Mouse (Mus musculus) forebrain, postnatal 0 days (tissue): Measurements from ENCODE around the gene Pparg. TPM values are rescaled to one million over a fixed set of nuclear protein-coding genes. Genes with fewer than 3 reads are reported as not detected.

ENCODE experiments used
- ATAC-seq: fragments of 200-750 bp; cut with Nextera tagmentation; 2 replicates; pipeline ENCODE4 v1.8.0; 2017; ENCODE audit warnings: mild to moderate bottlenecking, moderate library complexity
- DNase-seq: peaks from one replicate; pipeline ENCODE4 v3.0.0-alpha.2; 2015
- H3K27ac ChIP-seq: fragments of 300-500 bp; sonication (generic); 2 replicates; pipeline ENCODE4 v1.5.1; 2014; ENCODE audit warnings: low read depth, mild to moderate bottlenecking, antibody characterized with exemption, low read length, moderate library complexity, mixed read lengths
- H3K27me3 ChIP-seq: fragments of 300-500 bp; sonication (generic); 2 replicates; pipeline ENCODE4 v1.6.1; 2014; ENCODE audit warnings: mild to moderate bottlenecking, low read length, mixed read lengths; ENCODE audit not compliant: insufficient read depth
- H3K36me3 ChIP-seq: fragments of 300-500 bp; sonication (generic); 2 replicates; pipeline ENCODE4 v1.6.1; 2014; ENCODE audit warnings: mild to moderate bottlenecking, moderate library complexity; ENCODE audit not compliant: insufficient read depth
- H3K4me1 ChIP-seq: fragments of 300-500 bp; sonication (generic); 2 replicates; pipeline ENCODE4 v1.6.1; 2014; ENCODE audit warnings: antibody characterized with exemption; ENCODE audit not compliant: insufficient read depth
- H3K4me2 ChIP-seq: fragments of 300-500 bp; sonication (generic); 2 replicates; pipeline ENCODE4 v1.6.1; 2014; ENCODE audit warnings: low read depth, mild to moderate bottlenecking, moderate library complexity
- H3K4me3 ChIP-seq: fragments of 300-500 bp; sonication (generic); 2 replicates; pipeline ENCODE4 v1.5.1; 2014; ENCODE audit warnings: low read depth, low read length, mixed read lengths
- H3K9ac ChIP-seq: fragments of 300-500 bp; sonication (generic); 2 replicates; pipeline ENCODE4 v1.6.1; 2014; ENCODE audit warnings: mild to moderate bottlenecking
- H3K9me3 ChIP-seq: fragments of 300-500 bp; sonication (generic); 2 replicates; pipeline ENCODE4 v1.6.1; 2016; ENCODE audit warnings: low read length
- CTCF ChIP-seq: sonication (generic); IDR thresholded peaks from 2 replicates; pipeline ENCODE4 v1.5.1; 2016; ENCODE audit warnings: antibody characterized with exemption, control low read depth, low read depth
- WGBS: fragments of 180-500 bp; shearing (Covaris S2); extraction: QIAGEN DNeasy Blood & Tissue Kit; methylation state at CpG from one replicate; pipeline ENCODE4 v1.1.7; 2014; 5-methylcytosine and 5-hydroxymethylcytosine counted together
- polyA plus RNA-seq: library from polyadenylated mRNA; unstranded; fragments of >200 nt; fragmentation: Nextera tagmentation; extraction: Ambion mirVana; gene quantifications from 2 replicates; pipeline ENCODE4 v1.2.1, GENCODE M21; 2015
- total RNA-seq: library from RNA; depleted of rRNA; stranded (reverse); fragments of >200 nt; gene quantifications from 2 replicates; pipeline ENCODE4 v1.2.3, GENCODE M21; 2014

The Pparg gene
- total and polyA plus RNA-seq, 2 experiments from 2014 or later, result 0.13 to 0.52 TPM

- WGBS, result 36% methylated on average over 3 of the region's 3 CpGs
- no peak for TF ChIP-seq CTCF
These were observed 103.9 kb downstream of the Pparg start for GRCm38 (mm10) chr6:115464661-115465060.

GRCm38 (mm10) chr6:115465463-115465862 is 104.7 kb downstream of the Pparg start:
- no peak for TF ChIP-seq CTCF
- peaks cover 4% of the 10 kb centered on the region; the same call in 1 of the 2 replicates for H3K4me1 ChIP-seq
- ATAC-seq, result no peak

More at GRCm38 (mm10) chr6:115464661-115465060, 103.9 kb downstream of the Pparg start:
- Histone ChIP-seq H3K9me3 (no peaks in the 10 kb centered on the region), H3K9ac (no peak overlapping the region), H3K36me3 (no peaks in the 10 kb centered on the region), H3K27ac (no peak overlapping the region), H3K27me3 (no peaks in the 10 kb centered on the region), H3K4me1 (no peaks in the 10 kb centered on the region), H3K4me3 (no peak overlapping the region), H3K4me2 (no peak overlapping the region)
- ATAC-seq (no peak), DNase-seq (no peak)

GRCm38 (mm10) chr6:115465876-115466275 is 105.1 kb downstream of the Pparg start:
- ATAC-seq, result no peak
- Histone ChIP-seq H3K4me1 (peaks cover 4% of the 10 kb centered on the region; the same call in 1 of the 2 replicates), H3K9me3 (no peaks in the 10 kb centered on the region), H3K4me2 (no peak overlapping the region), H3K36me3 (no peaks in the 10 kb centered on the region), H3K27ac (no peak overlapping the region), H3K4me3 (no peak overlapping the region), H3K9ac (no peak overlapping the region), H3K27me3 (no peaks in the 10 kb centered on the region)
- DNase-seq, result no peak
- 16% methylated on average over 4 of the region's 4 CpGs for WGBS
- TF ChIP-seq CTCF, result no peak

More at GRCm38 (mm10) chr6:115465463-115465862, 104.7 kb downstream of the Pparg start:
- Histone ChIP-seq H3K4me3 (no peak overlapping the region), H3K27me3 (no peaks in the 10 kb centered on the region), H3K4me2 (no peak overlapping the region), H3K9me3 (no peaks in the 10 kb centered on the region), H3K9ac (no peak overlapping the region), H3K27ac (no peak overlapping the region), H3K36me3 (no peaks in the 10 kb centered on the region)
- no peak for DNase-seq
- 34% methylated on average over 2 of the region's 2 CpGs for WGBS

DNA sequence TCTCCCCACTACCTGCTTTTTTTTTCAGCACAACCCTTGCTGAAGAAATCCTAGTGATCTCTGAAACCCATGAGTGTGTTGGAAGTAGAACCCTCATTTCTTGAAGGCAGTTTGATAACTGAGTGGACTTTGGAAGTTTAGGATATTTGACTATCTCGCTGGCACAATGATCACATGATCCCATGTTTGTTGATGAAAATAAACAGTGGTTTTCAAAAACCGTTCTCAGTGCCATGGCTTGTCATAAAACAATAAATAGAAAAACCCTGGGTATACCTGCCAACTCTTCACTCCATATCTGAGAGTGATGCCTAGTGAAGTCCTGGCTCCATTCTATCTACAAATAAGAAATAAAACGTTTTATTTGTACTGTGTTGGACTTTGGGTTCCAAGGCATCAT is 105.8 kb downstream of the Pparg start:
- Histone ChIP-seq H3K36me3 (no peaks in the 10 kb centered on the region), H3K9ac (no peak overlapping the region), H3K27ac (no peak overlapping the region), H3K4me2 (no peak overlapping the region), H3K4me3 (no peak overlapping the region), H3K4me1 (peaks cover 4% of the 10 kb centered on the region; the same call in 1 of the 2 replicates), H3K27me3 (no peaks in the 10 kb centered on the region), H3K9me3 (no peaks in the 10 kb centered on the region)
- DNase-seq, result no peak
- 62% methylated on average over 3 of the region's 3 CpGs for WGBS
- ATAC-seq, result no peak
- no peak for TF ChIP-seq CTCF

DNA sequence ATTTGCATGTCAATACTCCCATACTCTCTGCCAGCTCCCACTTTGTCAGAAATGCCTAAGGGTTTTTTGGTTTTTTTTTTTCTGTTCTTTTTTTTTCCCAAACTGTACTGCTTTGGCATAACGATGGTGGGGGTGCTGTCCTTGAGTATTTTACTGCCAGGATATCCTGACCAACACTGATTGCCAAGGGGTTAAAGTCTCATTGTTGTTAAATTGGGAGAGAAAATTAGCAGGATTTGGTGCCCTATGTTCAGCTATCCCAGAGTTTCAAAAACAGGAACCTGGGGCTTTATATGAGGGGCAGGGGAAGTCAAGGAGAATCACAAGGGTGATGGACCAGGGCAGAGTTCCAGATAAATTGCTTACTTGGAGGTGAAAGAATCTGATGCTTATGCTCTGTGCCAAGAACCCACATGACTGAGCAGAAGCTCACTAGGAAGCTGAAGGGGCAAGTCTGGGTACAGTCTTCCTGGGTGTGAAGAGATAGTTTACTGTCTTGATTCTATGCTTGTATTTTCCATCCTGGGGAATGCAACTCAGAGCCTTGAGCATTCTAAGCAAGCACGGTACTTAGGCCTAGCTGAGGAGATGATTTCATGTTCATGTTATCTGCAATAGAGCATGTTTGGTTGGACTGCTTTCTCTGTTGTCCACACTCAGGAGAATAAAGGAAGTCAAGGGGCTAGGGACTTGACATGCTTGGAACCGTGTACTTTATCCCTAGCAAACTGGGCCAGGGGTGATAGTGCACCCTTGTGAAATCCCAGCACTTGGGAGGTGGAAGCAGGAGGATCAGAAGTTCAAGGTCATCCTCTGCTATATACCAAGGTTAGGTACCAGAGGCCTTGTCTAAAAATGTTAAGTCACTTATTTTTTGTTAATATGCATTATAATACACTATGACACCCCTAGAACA is 109.2 kb downstream of the Pparg start:
- Histone ChIP-seq H3K27ac (no peak overlapping the region), H3K27me3 (no peaks in the 10 kb centered on the region), H3K4me1 (peaks cover 8% of the 10 kb centered on the region; the same call in 1 of the 2 replicates), H3K9ac (no peak overlapping the region), H3K4me2 (no peak overlapping the region), H3K9me3 (no peaks in the 10 kb centered on the region), H3K36me3 (no peaks in the 10 kb centered on the region), H3K4me3 (no peak overlapping the region)
- ATAC-seq (no peak), DNase-seq (no peak)
- TF ChIP-seq CTCF, result no peak
- 44% methylated on average over 3 of the region's 3 CpGs for WGBS

GRCm38 (mm10) chr6:115471956-115472355 is 111.2 kb downstream of the Pparg start:
- no peaks in the 10 kb centered on the region for H3K9me3 ChIP-seq
- no peak overlapping the region for H3K9ac ChIP-seq
- no peak for DNase-seq
- no peaks in the 10 kb centered on the region for H3K27me3 ChIP-seq
- TF ChIP-seq CTCF, result no peak
- H3K4me1 ChIP-seq, result peaks cover 8% of the 10 kb centered on the region; the same call in 1 of the 2 replicates
- no peaks in the 10 kb centered on the region for H3K36me3 ChIP-seq
- H3K27ac ChIP-seq, result no peak overlapping the region
- H3K4me3 ChIP-seq, result no peak overlapping the region
- H3K4me2 ChIP-seq, result no peak overlapping the region
- no peak for ATAC-seq

DNA sequence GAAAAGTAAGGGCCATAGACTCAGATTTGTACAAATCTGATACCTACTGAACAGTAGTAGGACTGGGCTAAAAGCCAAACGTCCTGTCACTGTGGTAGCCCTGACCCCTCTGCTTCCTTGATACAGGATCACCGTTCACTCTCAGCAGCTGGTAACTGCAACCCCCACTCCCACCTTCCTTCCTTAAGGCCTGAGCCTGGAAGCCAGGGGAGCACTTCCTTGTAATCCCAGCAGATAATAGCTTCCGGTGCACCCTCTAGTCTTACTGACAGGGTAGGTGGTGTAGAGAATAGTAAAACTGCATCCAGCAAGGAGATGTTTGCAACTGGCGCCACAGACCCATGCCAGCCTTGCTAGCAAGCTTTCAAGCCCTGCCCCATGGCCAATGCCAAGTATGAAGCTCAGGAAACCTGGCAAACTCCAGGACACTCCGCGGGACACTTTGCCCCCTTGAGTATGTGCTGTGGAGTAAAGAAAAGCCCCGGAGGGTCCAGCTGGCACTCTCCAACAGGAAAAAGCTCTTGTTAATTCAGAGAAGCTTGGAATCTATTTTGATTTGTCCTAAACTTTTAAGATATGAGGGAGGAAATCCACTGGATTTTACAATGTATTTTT is 116.4 kb downstream of the Pparg start:
- DNase-seq (no peak), ATAC-seq (no peak)
- TF ChIP-seq CTCF, result no peak
- H3K27me3 ChIP-seq, result no peaks in the 10 kb centered on the region
- H3K36me3 ChIP-seq, result no peaks in the 10 kb centered on the region
- H3K27ac ChIP-seq, result no peak overlapping the region
- no peaks in the 10 kb centered on the region for H3K4me1 ChIP-seq
- H3K9ac ChIP-seq, result no peak overlapping the region
- 48% methylated on average over 7 of the region's 7 CpGs for WGBS
- H3K4me3 ChIP-seq, result no peak overlapping the region
- no peak overlapping the region for H3K4me2 ChIP-seq
- no peaks in the 10 kb centered on the region for H3K9me3 ChIP-seq
